Mouse (Mus musculus): ENCODE measurements around the gene Chmp5.

- no peak for TF ChIP-seq CTCF (IDR thresholded peaks at IDR 0.05; ENCODE audit: extremely low read depth, insufficient read length, insufficient replicate concordance, low read depth, low read length)
- TF ChIP-seq POLR2A (IDR thresholded peaks at IDR 0.05; ENCODE audit: low read depth, low read length), result no peak
These were observed 7.7 kb downstream of the Chmp5 start for GRCm38 (mm10) chr4:40955942-40956341.
